Comparison of ENCODE assay signal across 8 mouse cellular contexts in the genomic region with DNA sequence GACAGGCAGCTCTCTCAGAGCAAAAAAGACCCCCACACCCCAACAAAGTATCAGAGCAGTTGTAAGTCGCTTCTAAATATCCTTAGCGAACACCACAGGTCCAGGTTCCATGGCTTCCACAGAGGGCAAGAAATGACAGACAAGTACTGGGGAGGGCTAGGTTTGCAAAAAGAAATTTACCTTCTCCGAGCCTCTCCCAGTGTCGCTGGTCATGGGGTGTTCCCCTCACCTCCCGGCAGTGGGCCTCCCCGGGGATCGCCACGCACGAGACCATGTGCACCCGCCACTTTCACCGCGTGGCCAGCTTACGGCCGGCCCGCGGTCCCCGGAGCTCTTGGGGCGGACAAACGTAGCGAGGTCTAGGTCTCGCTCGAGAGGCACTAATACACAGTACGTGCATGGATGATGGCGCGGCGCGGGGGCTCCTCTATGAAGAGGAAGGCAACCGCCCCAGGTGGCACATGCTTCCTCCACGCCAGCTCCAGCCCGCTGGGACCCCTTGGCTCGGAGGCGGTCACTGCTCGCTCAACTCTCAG. TPM values are rescaled to one million over a fixed set of nuclear protein-coding genes. Genes with fewer than 3 reads are reported as not detected.
DNase-seq lines count a peak whose midpoint lies in the region; ATAC-seq and TF ChIP-seq lines count a peak whose summit lies in the region.

No protein-coding gene starts in this region.

- peak overlapping the region; percentile 83 for H3K4me2 ChIP-seq in intestine, embryonic 15.5 days (replicated peaks)
- H3K4me2 ChIP-seq in midbrain, postnatal 0 days (ENCODE audit: low read depth, low read length, poor library complexity, severe bottlenecking): peak overlapping the region; percentile 73

- intact Hi-C loops in left cerebral cortex, postnatal 4 days (cut with DNase I): no loop called here

- H3K27ac ChIP-seq in intestine, embryonic 15.5 days: peak overlapping the region; percentile 96
- peak overlapping the region; percentile 86 for H3K27ac ChIP-seq in midbrain, postnatal 0 days (ENCODE audit: low read depth, low read length)

- under 1% methylated on average over 33 of the region's 33 CpGs for WGBS in intestine, embryonic 15.5 days
- under 1% methylated on average over 30 of the region's 33 CpGs for WGBS in midbrain, postnatal 0 days

- H3K9ac ChIP-seq in intestine, embryonic 15.5 days: peak overlapping the region; percentile 92
- peak overlapping the region; percentile 91 for H3K9ac ChIP-seq in midbrain, postnatal 0 days (replicated peaks; ENCODE audit: low read length, poor library complexity, severe bottlenecking)

- no peak for TF ChIP-seq CTCF in midbrain, postnatal 0 days (IDR thresholded peaks at IDR 0.05)

- peak; percentile 38 for DNase-seq in embryo, embryonic 10.5 days (ENCODE audit: low spot score)
- DNase-seq in embryo, embryonic 10 days (ENCODE audit: low spot score): no peak
- DNase-seq in right cerebral cortex, postnatal 25 days: peak; percentile 45
- DNase-seq in right cerebral cortex, postnatal 10 days (ENCODE audit: low spot score in 2 of 2): no peak
- peak; percentile 9 for DNase-seq in midbrain, postnatal 0 days (ENCODE audit: low spot score)
- DNase-seq in cerebellum, adult 11 months: no peak
- no peak for DNase-seq in left cerebral cortex, postnatal 4 days

- H3K27me3 ChIP-seq in intestine, embryonic 15.5 days (replicated peaks): no peaks in the 10 kb centered on the region
- H3K27me3 ChIP-seq in midbrain, postnatal 0 days (ENCODE audit: insufficient read depth, low read length): no peaks in the 10 kb centered on the region

- peak overlapping the region; percentile 93 for H3K4me3 ChIP-seq in intestine, embryonic 15.5 days (replicated peaks)
- H3K4me3 ChIP-seq in midbrain, postnatal 0 days (ENCODE audit: low read depth, low read length): peak overlapping the region; percentile 95

- no peaks in the 10 kb centered on the region for H3K9me3 ChIP-seq in intestine, embryonic 15.5 days
- no peaks in the 10 kb centered on the region for H3K9me3 ChIP-seq in midbrain, postnatal 0 days (ENCODE audit: low read length)

- ATAC-seq in intestine, embryonic 15.5 days: peak; percentile 48
- peak; percentile 53 for ATAC-seq in midbrain, postnatal 0 days (ENCODE audit: low FRiP score)

- no peaks in the 10 kb centered on the region for H3K36me3 ChIP-seq in intestine, embryonic 15.5 days
- H3K36me3 ChIP-seq in midbrain, postnatal 0 days (ENCODE audit: insufficient read depth, low read length): no peaks in the 10 kb centered on the region

- H3K4me1 ChIP-seq in intestine, embryonic 15.5 days (replicated peaks): peaks cover 11% of the 10 kb centered on the region; the same call in 1 of the 2 replicates
- H3K4me1 ChIP-seq in midbrain, postnatal 0 days (ENCODE audit: insufficient read depth, low read length): peaks cover 12% of the 10 kb centered on the region

RNA-seq across cellular contexts. Expression of gene Ankmy2, which starts 0.7 kb away (rescaled TPM):
- 35.9 and 37.6 TPM in 2 replicates for polyA plus RNA-seq in intestine, embryonic 15.5 days (2015; fragmentation: Nextera tagmentation; extraction: Ambion mirVana)
- 64.6 and 81.2 TPM in 2 replicates for total RNA-seq in midbrain, postnatal 0 days (2014; rRNA removed)
- 87.2 and 88.5 TPM in 2 replicates for polyA plus RNA-seq in midbrain, postnatal 0 days (2015; fragmentation: Nextera tagmentation; extraction: Ambion mirVana)
- 10 to 100 TPM; 61.8 to 63.7 TPM for total RNA-seq in left cerebral cortex, postnatal 4 days (2021)

RNA-seq across cellular contexts. Expression of gene Bzw2, which starts 1.7 kb away (rescaled TPM):
- polyA plus RNA-seq in intestine, embryonic 15.5 days (2015; fragmentation: Nextera tagmentation; extraction: Ambion mirVana): 185 and 204 TPM in 2 replicates
- 213 and 269 TPM in 2 replicates for total RNA-seq in midbrain, postnatal 0 days (2014; rRNA removed)
- polyA plus RNA-seq in midbrain, postnatal 0 days (2015; fragmentation: Nextera tagmentation; extraction: Ambion mirVana): 276 and 301 TPM in 2 replicates
- 100 to 1,000 TPM; 252 to 269 TPM for total RNA-seq in left cerebral cortex, postnatal 4 days (2021)

Comparison
In these comparisons a context has a peak if more than half of its experiments do, and no peak if none do; other contexts are left out.
1. DNase-seq: peak in embryo, embryonic 10.5 days (single experiment), right cerebral cortex, postnatal 25 days (single experiment) and midbrain, postnatal 0 days (single experiment); none in embryo, embryonic 10 days (single experiment), right cerebral cortex, postnatal 10 days (0 of 2), cerebellum, adult 11 months (single experiment) and left cerebral cortex, postnatal 4 days (single experiment).